Mouse (Mus musculus): ENCODE measurements at regions not wholly inside any gene's neighbourhood (a gene's known extent, or its start where the extent isn't known, plus 50 kb on each side); places are given as distances from the start of the nearest gene placed in this dataset.

- no peak for DNase-seq (ENCODE audit: low spot score in 2 of 2)
These were observed 516.6 kb upstream of the Adam5 start for GRCm38 (mm10) chr8:25340729-25341128.

DNA sequence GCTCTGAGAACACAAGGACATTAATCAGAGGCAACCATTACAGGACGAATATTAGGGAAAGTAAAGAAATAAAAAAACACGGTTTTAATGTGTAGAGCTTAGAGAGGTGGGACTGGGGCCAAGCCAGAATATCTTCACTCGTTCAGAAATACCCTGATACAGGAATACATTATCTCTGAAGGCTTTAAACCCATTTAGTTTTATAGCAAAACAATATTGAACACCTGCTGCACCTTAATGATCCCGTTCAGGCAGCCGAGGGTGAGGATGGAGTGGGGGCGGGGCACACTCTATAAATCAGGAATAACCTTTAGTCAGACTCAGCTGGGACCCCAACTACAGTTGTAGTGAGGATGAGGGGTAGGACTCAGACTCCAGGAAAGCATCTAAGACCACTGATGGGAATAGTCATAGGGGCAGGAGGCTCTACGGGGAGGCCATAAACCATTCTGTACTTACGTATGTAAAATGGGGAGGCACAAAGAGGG, 508.0 kb upstream of the Adam5 start:
- no peak for DNase-seq (ENCODE audit: low spot score in 2 of 2)

DNA sequence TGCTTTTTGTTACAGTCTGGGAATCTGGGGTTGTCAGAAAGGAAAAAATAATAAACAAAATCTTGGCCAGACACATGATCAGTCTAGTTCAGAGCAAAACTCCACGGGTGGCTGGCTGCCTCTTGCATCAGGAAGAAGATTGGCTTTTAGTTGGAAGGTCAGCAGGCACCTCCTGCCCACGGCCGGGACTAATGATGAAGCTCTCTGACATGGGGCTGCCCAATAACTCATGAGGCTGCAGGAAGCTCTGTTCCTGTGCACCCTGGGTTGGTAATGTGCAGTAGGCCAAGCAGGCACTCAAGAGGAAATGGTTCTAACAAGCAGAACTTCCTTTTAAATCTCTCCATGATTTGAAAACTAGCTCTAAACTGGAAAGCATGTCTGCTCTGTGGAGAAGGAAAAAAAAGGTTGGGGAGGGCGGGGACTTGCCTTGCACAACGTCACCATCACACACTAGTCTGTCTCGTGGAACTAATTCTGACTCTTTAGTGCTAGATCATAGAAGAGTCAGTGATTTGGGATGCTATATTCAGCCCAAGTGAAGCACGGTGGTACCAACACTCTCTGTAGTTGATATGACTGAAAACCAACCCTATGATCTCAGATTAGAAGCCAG, 507.1 kb upstream of the Adam5 start:
- DNase-seq (ENCODE audit: low spot score in 2 of 2) = no peak

DNA sequence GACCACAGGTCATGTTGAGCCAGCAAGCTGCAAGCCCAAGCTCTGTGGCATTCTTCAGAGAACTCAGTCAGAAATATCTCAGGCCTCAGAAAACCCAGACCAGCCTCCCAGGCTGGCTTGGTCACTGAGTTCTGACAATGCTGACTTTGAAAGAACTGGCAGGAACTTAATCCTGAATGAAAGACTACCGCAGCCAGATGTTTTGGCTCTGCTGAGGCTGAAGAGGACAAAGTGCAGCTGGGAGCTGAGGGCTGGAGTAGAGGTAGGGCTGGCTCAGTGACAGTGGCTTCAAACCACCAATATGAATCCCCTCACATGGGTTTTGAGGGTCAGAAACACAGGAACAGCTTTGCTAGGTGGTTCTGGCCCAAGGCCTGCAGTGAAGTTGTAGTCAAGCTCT, 505.6 kb upstream of the Adam5 start:
- DNase-seq (ENCODE audit: low spot score in 2 of 2) = no peak

DNA sequence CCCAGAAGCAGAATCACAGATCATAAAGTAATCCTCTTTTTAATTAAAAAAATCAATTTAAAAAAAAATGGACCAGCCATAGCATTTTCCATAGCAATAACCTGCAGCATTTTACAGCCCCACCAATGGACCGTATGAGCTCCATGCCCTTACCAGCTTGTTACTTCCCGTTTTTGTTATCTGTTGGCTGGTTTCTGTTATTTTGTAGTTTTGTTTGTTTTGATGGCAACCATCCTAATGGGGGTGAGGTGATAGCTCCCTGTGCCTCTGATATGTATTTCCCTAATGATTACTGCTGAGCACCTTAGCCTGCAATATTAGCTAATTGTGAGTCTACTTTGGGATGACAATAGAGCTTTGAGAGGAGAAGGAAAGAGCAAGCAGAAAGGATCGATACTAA, 504.1 kb upstream of the Adam5 start:
- DNase-seq (ENCODE audit: low spot score in 2 of 2) = no peak

DNA sequence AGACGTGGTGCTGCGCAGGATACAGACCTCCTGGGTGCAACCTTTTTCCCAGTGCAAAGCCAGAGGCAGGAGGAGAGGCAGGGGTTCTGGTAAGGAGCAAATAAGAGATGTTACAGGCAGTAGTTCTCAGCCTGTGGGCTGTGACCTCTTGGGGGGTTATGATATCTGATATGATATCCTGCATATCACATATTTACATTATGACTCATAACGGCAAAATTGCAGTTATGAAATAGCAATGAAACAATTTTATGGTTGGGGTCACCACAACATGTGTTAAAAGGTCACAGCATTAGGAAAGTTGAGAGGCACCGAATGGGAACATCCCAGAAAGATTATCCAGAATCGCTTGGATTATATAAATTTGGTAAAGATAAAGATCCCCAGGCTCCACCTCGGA, 502.8 kb upstream of the Adam5 start:
- no peak for DNase-seq (ENCODE audit: low spot score in 2 of 2)

DNA sequence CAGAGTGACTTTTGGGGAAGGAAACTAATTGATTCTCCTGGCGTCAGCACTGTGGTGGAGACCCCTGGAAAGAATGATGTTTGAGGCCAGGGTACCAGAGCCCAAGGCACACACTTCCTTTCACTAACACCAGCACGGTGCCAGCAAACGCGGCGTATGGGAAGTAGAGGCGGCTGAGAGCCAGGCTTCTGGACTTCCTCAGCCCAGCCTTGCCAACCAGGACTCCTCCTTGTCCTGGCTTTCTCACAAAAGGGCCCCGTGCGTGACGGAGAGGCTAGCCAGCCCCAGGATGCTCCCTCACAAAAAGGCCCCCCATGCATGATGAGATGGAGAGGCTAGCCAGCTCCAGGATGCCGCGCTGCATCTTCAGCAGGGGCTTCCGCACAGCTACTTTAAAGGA, 502.1 kb upstream of the Adam5 start:
- DNase-seq (ENCODE audit: low spot score in 2 of 2) = no peak

DNA sequence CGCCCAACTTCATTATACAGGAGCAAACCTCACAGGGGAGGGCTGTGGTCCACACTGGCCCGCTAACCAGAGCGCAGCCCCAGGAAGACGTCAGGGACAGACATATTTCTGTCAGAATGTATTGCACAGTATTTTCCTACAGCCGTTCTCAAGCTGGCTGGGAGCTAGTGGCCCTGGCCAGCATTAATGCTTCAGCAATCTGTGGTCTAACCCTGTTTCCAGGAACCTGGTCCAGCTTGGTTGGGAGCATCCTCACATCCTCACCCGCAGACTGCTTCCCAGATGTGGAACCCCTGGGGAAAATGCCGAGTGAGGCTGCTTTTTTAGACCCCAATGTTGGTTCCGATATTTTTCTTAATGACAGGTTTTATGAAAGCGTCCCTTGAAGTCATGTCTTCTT, 500.6 kb upstream of the Adam5 start:
- no peak for DNase-seq (ENCODE audit: low spot score in 2 of 2)

DNA sequence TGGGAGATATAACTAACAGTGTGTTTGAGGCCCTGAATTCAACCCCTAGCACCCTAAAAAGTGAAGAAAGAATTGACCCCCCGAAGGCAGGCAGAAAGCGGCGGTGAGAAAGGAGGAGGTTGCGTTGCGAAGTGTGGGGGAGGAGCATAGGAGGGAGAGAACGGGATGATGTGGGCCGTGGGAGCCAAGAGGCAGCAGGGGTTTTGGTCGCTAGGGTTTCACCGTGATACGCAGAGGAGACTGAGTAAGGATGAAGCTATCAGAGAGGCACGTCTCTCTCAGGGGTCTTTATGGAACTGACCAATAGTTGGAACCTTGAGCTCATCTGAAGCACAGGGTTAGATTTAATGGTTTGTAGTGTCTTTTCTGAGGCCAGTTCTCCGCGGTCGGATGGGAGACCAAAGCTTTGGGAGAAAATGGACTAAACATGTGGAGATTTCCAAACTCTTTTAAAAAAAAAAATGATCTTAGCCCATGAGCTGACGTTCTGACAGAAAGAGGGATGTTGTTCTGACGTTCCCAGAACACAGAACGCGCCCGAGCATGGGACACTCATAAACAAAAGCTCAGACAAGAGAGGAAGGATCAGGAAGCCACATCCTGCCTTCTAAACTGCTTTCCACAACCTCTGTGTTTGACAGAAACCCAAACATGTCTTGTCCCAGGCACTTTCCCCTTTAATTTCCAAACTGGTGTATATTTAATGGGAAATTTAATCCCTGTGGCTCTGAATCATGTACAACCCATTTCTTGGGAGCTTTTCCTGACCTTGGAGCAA, 499.7 kb upstream of the Adam5 start:
- no peak for DNase-seq (ENCODE audit: low spot score in 2 of 2)

- DNase-seq (ENCODE audit: low spot score in 2 of 2) = no peak
These were observed 492.2 kb upstream of the Adam5 start for GRCm38 (mm10) chr8:25316383-25316782.

- DNase-seq (ENCODE audit: low spot score in 2 of 2) = no peak
These were observed 487.8 kb upstream of the Adam5 start for GRCm38 (mm10) chr8:25311811-25312533.

DNA sequence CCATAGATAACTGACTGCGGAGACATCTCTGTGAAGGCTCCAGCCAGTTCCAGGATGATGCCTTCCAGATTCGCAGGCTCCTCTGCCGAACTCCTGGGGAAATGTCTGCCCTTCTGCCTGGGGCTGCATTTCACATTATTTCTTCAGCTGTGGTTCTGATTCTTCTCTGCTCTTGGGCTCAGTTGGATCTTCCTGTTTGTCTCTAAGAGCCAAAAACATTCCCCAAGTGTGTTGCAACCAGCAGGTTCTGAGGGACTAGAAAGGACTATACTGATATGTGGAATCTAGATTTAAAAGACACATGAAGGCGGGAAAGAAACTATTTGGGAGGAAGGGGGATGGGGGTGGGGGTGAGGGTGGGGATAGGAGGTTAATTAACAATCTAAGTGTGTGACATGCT, 483.8 kb upstream of the Adam5 start:
- DNase-seq (ENCODE audit: low spot score in 2 of 2) = no peak

- DNase-seq (ENCODE audit: low spot score in 2 of 2) = no peak
These were observed 483.3 kb upstream of the Adam5 start for GRCm38 (mm10) chr8:25307511-25307910.

- no peak for DNase-seq (ENCODE audit: low spot score in 2 of 2)
These were observed 482.8 kb upstream of the Adam5 start for GRCm38 (mm10) chr8:25306769-25307491.

All from natural killer cell, adult 2 months (primary cell).